Mouse (Mus musculus) urinary bladder, postnatal 10 days (tissue): ENCODE data around the gene Cacnb1.

ENCODE experiments used
- DNase-seq: peaks from one replicate; pipeline ENCODE4 v3.0.0; 2022; ENCODE audit warnings: low spot score

The Cacnb1 gene

DNA sequence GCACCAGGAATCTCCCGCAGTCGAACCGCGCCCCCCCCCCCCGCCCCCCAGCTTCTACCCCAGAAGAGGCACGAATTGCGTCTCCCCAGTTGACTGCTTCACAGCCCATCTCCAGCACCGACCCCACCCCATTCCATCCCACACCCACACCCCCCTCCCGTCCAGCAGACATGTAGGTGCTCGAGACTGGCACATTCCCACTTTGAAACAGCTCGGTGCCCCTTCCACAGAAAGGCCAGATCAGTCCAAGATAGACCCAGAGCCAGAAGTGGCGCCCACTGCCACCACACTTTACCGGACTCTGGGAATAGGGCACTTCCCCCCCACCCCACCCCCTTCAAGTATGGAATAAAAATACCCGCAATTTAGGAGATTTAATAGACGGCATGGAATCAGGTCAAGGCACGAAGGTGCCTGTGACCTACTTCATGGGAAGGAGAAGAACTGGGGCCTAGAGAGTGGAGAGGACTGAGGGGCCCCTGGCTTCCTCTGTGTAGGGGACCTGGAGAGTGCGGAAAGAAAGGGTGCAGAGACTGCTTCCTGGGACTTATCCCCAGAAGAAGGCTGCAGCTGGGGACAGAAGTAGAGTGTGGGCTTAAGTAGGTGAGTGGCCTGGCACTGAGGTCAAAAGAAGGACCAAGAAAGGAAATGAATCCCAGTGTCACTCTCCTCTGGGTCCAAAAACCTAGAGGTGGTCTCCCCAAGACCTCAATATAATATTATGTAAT lies 35.9 kb downstream of the Cacnb1 start:
- no peak for DNase-seq

DNA sequence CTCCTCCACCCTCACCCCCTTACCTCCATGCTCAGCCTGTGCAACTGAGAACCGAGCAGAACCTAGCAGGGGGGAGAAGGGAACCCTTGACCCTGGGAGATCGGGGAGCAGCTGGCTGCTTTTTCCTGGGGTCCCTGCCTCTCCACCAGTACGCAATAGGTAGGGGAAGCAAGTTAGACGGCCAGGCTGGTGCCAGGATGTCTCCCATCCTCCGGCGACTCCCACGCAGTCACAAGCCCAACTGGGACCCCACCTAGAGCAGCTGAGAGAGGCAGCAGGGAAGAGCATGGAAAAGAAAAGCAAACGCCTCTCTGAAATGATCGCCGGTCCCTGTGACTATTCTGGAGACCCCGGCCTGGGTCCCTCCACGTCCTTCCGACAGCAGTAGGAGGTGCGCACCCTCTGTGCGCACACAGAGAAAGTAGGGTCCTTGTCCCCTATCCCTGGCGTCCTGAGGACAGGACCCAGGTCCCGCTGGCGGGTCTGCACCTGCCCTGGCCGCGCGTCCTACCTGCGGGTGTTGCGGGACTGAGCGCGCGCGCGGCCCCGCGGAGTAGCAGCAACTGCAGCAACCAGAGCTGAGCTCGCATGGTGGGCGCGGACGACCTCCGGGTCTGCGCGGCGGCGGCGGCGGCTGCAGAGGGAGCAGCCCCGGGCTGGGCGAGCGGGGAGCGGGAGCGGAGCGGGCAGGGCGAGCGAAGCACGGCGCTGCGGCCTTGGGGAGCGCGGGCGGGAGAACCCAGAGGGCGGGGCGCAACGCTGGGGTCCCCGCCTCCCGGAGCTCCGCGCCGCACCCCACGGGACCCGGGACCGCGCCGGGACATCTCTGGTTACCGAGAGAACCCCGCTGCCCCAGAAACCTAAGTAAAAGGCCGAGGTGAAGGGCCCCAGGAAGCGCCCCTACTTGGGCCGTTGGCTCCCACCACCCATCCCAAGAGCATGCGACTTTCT lies 36.8 kb downstream of the Cacnb1 start, which contains the start of gene Plxdc1:
Gene Plxdc1 (minus strand): TSS at position 718 of the 951 bp plus-strand sequence.
- no peak for DNase-seq

DNA sequence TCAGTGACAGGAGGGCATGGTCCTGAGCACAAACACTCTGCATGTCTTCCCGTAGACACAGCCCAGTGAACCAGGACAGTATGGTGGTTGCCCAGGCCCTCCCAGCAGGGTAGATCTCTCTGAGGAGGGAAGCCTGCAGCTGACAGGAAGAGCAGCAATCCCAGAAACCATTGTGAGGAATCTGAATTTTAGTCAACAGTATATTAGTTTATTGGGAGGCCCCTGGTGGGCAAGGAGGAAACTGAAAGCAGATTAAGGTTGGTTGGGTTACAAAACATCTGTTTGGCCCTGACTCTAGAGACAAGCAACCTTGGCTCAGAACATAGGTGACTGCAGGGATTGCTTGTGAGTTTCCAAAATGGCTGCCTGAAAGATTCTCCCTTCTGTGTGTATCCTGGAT lies 38.9 kb downstream of the Cacnb1 start:
- DNase-seq: no peak

DNA sequence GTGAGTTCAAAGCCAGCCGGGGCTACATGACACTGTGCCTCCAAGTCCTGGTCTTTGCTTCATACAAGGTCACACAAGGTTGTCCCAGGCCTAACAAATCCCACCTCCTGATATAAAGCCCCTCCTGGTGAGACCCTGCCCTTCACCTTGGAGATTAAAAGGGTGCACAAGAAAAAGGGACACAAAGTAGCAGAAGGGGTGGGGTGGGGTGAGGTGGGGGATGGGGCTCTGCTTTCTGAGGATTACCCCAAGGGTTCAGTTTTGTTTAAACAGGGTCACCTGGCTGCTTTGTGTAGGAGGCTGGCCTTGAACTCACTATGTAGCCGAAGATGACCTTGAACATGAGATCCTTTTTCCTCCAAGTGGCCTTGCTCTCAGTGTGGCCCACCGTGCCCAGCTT lies 39.3 kb downstream of the Cacnb1 start:
- no peak for DNase-seq

DNA sequence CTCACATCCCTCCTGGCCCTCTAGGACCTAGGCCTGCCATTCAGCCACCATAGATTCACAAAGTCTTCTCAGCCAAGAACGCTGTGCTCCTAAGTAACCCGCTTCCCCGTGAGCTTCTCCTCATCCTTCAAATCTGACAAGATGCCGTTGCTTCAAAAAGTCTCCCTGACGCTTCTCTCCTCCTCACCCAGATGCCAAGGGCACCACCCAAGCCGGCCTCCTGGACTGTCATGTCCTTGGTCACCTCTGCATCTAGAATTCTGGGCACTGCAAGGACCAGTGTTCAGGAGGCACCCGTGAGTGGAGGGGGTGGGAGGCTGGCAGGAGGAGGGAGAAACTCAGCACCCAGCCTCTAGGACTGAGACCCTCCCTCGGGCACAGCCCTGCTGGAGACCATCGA lies 40.1 kb downstream of the Cacnb1 start:
- no peak for DNase-seq

DNA sequence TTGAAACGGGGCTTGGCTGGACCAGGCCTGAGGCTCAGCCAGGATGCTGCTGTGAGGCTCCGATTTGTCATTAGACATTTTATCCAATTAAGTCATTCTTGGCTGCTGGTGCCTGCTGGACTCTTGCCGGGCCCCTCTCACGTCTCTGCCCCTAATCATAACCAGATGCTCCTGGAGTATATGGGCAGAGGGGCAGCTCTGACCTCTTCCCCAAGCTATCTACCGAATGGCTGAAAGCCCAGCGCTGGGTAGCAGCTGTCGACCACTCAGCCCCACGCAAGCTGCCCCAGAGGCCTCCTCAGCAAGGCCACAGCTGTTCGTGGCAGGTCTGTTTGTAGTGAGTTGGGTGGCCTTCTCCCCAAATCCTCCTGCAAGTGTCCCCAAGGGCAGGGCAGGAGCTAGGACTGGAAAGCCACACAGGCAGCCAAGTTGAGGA lies 42.3 kb downstream of the Cacnb1 start:
- DNase-seq: no peak

DNA sequence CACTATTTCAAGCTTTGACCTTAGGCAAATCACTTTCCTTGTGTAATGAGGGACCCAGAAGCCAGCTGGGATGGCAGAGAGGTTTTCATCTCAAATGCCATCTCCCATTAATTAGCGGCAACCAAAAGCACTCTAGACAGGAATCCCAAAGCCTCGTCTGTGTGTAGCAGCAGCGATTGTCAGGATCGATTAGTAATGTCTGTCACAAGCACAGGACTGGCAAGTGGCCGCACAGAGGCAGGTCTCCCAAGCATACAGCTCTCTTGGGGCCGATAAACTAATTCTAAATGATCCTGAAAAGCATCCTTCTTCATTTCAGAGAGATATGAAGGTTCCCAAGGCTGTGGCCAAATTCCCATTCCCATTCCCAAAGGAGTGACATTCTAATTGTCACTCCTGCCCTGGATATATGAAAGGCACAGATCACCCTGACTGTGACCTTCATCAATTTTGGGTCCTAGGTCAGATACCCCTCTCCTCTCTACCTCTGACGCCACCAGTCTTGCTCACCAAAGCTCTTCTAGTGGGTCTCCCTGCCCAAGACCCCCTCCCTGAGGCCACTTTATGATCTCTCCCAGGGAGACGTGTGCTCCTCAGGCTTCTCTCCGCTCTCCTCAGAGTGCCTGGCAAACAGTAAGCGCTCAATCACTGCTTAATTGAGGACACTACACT lies 42.9 kb downstream of the Cacnb1 start:
- DNase-seq: no peak

DNA sequence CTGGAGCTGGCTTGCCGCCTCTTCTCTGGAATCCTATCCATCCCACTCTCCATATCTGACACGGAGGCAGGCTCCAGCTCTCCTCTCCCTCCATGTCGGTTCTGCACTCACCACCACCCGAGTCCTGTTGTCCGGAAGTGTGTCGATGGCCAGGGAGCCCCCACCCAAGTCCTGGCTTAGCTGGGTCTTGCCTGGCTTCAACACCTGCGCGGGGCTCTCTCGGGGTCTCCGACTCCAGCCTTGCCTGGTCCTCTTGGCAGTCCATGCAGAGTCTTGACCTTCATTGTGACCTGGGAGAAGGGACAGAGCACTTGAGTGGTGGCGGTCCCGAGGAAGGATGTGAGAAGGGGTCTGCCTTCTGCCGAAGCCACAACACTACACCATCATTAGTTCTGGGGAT lies 44.4 kb downstream of the Cacnb1 start:
- no peak for DNase-seq

DNA sequence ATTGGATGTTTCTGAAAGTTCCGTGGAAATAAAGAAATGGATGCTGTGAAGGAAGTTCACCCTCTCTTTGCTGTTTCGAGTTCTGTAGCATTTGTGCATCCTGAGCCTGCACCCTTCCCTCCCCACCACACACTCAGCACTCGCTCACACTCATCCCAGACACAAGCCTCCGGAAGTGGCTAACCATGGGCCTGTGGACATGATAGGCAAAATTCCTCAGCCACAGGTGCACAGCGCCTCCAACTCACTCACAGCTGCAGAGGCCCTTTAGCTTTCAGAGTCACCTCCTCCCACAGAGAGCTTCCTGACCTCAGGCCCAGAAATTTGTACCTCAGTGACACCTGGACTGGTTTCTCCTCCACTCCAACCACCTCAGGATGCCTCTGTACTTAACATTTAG lies 45.0 kb downstream of the Cacnb1 start:
- DNase-seq: no peak

DNA sequence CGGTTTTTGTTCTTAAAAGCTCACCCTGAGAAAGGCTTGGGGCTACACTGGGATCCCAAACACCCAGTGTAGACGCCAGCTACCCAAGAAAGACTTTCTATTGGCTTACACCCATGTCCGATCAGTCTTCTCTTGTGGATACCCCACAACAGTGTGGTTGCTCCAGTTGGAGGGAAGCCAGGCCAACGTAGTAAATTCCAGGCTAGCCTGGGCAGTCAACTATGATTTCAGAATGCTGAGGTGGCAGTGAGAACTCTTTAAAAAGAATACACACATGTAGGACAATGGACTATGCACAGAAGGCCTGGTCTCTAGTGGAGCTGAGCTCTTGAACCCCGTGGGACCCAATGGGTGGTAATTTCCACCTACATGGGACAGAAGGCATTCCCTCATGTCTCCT lies 48.1 kb downstream of the Cacnb1 start:
- DNase-seq: no peak

DNA sequence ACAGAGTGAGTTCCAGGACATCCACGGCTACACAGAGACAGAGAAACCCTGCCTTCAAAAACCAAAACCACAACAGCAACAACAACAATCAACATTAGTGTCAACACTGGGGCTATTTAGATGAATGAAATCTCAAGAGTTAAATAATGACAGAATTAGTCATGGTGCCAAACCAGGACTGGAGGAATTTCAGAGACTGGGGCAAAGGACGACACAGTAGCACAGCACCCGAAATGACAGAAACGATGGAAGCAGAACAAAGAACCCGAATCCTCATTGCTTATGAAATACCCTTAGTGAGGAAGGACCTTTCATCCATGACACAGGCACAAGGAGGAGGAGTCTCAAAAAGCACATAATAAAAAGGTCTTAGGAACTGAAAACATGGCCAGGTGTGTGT lies 48.7 kb downstream of the Cacnb1 start:
- DNase-seq: no peak

DNA sequence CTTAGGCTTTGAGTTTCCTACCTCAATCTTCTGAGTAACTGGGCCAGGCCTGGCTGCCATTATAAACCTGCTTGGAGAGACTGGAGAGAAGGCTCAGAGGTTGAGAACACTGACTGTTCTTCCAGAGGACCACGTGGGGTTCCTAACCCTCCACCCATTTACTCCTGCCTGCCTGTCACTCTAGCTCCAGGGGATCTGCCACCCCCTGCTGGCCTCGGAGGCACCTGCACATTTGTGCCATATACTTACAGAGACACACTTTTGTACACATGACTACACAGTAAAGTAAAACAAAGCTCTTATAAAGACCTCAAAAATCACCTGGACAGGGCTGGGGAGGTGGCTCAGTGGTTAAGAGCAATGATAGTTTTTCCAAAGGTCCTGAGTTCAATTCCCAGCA lies 50.4 kb downstream of the Cacnb1 start:
- no peak for DNase-seq

DNA sequence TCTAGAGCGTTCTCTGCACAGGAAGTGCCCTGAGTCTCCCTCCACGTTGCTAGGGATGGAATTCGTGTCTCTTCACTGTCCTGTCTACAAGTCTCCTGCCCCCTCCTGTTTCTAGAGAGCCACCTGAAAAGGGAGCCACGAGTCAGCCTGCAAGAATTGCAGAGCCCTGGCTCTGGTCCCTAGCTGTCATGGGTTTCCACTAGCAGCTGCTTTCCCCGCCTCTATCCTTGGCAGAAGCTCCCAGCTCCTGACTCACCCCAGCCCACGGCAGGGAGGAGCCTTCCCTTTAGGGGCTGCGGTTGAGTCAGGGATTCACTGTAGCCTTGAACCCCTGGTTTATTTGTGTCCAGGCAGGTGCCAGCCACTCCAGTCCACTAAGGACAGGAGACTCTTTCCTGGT lies 51.6 kb downstream of the Cacnb1 start:
- DNase-seq: no peak

DNA sequence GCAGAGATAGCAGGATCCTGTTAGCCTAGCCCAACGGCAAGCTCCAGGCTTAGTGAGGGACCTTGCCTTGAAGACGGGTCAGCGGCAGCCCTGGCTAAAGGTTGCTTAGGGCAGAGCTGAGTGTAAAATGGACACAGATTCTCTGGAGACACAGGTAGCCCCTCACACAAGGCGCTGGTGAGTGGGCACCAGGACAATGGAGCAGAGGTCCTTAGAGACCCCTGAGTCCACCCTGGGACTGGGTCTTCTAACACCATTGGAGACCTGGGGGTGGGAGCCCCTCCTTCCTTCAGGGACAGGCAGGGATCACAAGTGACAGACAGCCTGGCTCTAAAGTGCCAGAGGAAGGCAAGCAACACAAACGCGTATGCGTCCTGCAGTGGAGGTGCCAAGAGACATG lies 52.1 kb downstream of the Cacnb1 start:
- no peak for DNase-seq

DNA sequence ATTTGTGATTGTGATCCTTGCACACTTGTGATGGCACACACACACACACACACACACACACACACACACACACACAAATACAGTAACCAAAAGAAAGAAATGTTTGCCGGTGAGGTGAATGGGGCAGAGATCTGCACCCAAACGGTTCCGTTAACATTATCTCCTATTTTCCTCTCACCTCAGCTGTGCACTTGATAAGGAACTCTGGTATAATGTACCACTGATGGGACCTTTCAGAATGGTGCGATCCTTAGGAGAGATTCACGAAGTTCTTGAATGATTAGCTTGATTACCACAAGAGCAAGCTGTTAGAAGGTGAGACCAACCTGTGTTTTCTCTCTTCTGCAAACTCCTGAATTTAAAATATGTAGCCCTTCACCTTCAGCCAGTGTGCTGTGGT lies 54.4 kb downstream of the Cacnb1 start:
- DNase-seq: no peak

DNA sequence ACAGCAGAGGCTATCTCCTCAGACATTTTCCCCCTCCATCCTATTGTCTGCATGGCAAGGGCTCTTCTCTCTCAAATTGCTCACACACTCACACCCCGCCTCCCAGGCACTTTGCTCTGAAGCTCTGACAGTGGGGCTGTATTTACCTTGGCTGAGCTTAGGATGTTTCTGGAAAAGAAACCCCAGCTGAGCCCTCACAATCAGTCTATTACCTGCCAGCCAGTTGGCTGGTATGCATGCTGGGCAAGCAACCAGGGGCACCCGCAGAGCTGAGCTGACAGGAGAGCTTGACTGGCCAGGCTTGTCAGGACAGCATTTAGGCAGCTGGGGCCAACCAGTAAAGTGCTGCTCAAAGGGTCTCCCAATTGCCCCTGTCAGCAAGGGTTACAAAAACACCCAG lies 55.7 kb downstream of the Cacnb1 start:
- no peak for DNase-seq

DNA sequence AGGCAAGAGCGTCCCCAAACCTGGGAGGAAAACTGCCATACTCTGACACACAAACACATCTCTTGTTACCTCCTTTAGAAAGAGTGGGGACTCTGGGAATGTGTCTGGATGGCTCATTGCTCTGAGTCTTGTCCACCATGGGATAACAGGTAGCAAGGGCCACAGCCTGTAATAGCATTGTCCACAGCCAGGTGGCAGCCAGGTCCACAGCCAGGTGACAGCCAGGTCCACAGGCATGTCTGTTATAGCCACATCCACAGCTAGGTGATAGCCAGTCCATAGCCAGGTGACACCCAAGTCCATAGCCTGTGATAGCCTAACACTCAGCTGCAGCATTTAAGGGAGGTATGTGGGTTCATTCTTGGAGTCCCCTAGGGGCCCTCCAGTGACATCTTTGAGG lies 61.9 kb downstream of the Cacnb1 start:
- no peak for DNase-seq

DNA sequence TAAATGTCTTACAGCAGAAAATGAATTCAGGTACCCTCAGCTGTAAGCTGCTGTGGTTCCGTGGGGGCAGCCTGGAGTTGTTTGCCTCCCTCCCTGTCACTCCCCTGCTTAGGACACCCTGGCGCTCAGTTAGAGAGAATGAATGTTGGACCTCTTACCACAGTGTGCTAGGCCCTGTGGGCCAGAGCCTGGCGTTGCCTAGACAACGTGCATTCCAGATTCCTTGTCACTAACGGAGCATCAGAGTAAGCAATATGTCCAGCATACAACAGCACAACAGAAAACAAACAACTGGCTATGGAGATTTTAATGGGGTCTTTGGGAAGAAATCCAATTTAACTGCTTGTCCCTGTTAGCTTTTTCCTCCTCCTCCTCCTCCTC lies 63.5 kb downstream of the Cacnb1 start:
- DNase-seq: no peak

DNA sequence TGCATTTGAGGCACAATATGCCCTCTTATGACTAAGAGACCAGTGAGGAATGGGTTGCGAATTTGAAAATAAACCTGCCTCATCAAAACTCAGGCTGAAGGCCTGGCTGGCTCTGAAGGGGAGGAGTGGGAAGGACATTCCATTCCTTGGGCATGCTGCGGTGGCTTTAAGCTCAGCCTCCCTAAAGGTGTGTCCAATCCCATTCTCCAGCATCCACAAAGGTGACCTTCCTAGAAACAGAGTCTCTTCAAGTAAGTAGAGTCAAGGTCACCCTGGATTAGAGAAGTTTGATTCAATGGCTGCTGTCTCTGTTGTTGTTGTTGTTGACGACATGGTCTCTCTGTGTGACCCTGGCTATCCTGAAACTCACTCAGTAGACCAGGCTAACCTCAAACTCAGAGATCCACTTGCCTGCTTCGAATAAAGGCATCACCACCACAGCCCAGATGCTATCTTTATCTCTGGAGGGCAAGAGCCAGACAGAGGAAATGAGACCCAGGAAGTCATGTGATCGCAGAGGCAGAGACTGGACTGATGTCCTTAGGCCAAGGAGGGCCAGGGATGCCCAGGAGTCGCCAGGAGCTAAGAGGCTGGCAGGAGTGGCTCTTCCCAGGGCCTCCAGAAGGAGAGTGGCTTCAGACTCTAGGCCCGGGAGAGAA lies 64.1 kb downstream of the Cacnb1 start:
- no peak for DNase-seq

DNA sequence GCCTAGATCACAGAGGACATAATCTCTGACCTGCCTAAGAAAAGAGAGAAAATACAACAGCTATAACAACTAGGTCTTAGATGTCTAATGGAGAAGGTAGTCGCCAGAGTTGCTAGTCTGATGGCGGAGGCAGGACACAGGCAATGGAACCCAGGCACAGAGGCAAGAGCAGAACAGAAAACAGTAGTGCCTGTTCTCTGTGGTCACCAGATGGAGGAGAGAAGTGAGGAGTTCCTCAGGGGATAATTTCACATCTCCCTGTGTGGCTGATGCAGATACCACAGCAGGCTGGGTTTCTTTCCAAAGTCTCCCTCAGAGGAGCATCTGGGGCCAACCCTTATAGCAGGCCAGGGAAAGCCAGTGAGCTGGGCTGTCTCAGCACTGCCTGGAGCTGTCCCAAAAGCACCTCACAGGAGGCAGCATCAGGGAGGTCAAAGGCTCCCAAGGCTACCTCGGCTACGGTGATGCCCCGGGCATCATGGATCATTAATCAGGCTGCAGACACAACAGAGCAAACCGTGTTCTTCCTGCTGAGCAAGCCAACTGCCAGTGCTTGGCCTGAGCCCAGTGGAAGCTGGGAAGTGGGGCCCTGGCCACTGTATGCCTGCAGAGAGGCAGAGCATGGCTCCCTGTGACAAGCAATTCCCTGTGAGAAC lies 65.8 kb downstream of the Cacnb1 start:
- no peak for DNase-seq

DNA sequence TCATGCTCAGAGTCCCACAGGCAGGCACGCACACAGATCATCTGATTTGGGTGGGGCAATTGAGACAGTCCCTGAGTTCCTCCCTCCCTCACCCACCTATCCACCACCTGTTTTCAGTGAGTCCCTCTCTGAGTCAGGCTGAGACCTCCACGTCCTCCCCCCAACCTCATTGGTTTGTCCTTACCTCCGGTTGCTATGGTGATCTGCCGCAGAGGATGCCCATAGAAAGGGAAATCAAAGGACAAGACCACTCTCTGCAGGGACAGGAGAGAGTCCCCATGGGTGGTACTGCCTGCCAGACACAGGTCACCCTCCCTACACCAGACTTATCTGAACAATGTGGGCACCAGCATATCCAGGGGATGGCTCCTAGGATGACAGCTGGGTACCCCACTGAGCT lies 66.9 kb downstream of the Cacnb1 start:
- DNase-seq: no peak
